Mouse (Mus musculus) intestine, embryonic 16.5 days (tissue): ENCODE results near the gene Cdc42bpg. TPM values are rescaled to one million over a fixed set of nuclear protein-coding genes. Genes with fewer than 3 reads are reported as not detected.
A peak's percentile ranks its signal among the peaks of the same experiment; 100 is the strongest.

Source experiments
- ATAC-seq: fragments of 200-750 bp; cut with Nextera tagmentation; 2 replicates; pipeline ENCODE4 v1.8.0; 2017; ENCODE audit warnings: moderate TSS enrichment, moderate library complexity
- H3K27ac ChIP-seq: fragments of 300-500 bp; sonication (generic); 2 replicates; pipeline ENCODE4 v1.5.1; 2014; ENCODE audit warnings: mild to moderate bottlenecking, low read length
- H3K27me3 ChIP-seq: fragments of 300-500 bp; sonication (generic); replicated peaks from 2 replicates; pipeline ENCODE4 v1.6.1; 2014; ENCODE audit warnings: low read length, control low read depth, mixed read lengths; ENCODE audit not compliant: control insufficient read depth, insufficient read depth
- H3K36me3 ChIP-seq: fragments of 300-500 bp; sonication (generic); 2 replicates; pipeline ENCODE4 v1.6.1; 2014; ENCODE audit warnings: low read length, control low read depth; ENCODE audit not compliant: control insufficient read depth, insufficient read depth
- H3K4me1 ChIP-seq: fragments of 300-500 bp; sonication (generic); 2 replicates; pipeline ENCODE4 v1.6.1; 2014; ENCODE audit warnings: low read length, control low read depth, mixed read lengths; ENCODE audit not compliant: control insufficient read depth, insufficient read depth
- H3K4me2 ChIP-seq: fragments of 300-500 bp; sonication (generic); 2 replicates; pipeline ENCODE4 v1.6.1; 2014; ENCODE audit warnings: low read depth, low read length, control low read depth
- H3K4me3 ChIP-seq: fragments of 300-500 bp; sonication (generic); 2 replicates; pipeline ENCODE4 v1.5.1; 2014; ENCODE audit warnings: mild to moderate bottlenecking, low read length
- H3K9ac ChIP-seq: fragments of 300-500 bp; sonication (generic); 2 replicates; pipeline ENCODE4 v1.6.1; 2014; ENCODE audit warnings: low read depth, low read length
- H3K9me3 ChIP-seq: fragments of 300-500 bp; sonication (generic); 2 replicates; pipeline ENCODE4 v1.6.1; 2016; ENCODE audit warnings: low read length, control low read depth; ENCODE audit not compliant: control insufficient read depth
- WGBS: fragments of 180-500 bp; shearing (Covaris S2); extraction: QIAGEN DNeasy Blood & Tissue Kit; methylation state at CpG from one replicate; pipeline ENCODE4 v1.1.7; 2014; 5-methylcytosine and 5-hydroxymethylcytosine counted together
- polyA plus RNA-seq: library from polyadenylated mRNA; unstranded; fragments of >200 nt; fragmentation: Nextera tagmentation; extraction: Ambion mirVana; gene quantifications from 2 replicates; pipeline ENCODE4 v1.2.1, GENCODE M21; 2015

Cdc42bpg gene
- polyA plus RNA-seq: 1.2 and 1.5 TPM in 2 replicates

DNA sequence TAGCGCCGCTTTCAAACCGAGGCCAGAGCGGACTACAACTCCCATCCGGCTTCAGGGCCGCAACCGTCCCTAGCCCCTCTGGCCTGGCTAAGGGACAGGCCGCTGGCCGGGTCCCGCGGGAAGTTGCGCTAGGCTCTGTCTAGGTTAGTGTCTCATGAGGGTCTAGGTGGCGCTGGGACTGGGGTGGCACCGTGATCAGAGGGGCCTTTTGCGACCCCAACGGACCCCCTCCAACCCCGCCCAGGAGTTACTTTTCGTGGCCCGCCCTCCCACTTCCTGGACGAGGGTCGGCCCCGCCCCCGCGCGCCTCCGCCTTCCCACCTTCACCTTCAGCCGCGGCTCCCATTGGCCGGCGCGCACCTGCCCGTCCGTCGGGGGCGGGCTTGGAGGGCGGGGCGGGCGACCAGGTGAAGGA, at the start of gene Cdc42bpg:
Cdc42bpg (plus strand) TSS at position 320 of the 415 bp plus-strand sequence.
- peak within 1 kb of the TSS; percentile 87 for H3K9ac ChIP-seq
- H3K4me1 ChIP-seq: peaks cover 7% of the 10 kb centered on the region
- H3K9me3 ChIP-seq: no peaks in the 10 kb centered on the region
- H3K36me3 ChIP-seq: peaks cover 5% of the 10 kb centered on the region
- WGBS: under 1% methylated on average over 38 of the region's 38 CpGs
- H3K27ac ChIP-seq: peak within 1 kb of the TSS; percentile 77
- peak within 1 kb of the TSS; percentile 59 for H3K4me2 ChIP-seq
- peak within 1 kb of the TSS; percentile 74 for H3K4me3 ChIP-seq
- H3K27me3 ChIP-seq: no peaks in the 10 kb centered on the region
- ATAC-seq: peak; percentile 91

DNA sequence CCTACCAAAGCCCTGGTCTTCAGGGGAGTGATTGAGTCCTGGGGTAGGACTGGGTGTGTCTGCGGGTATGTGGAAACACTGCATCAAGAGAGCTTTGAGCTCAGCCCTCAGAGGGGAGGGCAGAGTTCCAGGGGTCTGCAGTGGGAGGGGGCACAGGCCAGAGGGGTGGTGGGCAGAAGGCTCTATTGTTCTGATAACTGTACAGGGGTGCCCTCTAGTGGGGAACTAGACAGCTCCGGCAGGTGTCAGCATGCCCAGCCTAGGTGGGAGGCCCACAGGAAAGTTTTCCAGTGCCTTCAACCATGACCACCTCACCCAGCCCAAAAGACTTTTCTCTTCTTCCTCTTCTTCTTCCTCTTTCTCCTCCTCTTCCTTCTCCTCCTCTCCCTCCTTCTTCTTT, 45.8 kb upstream of the Cdc42bpg start:
- 69% methylated on average over 2 of the region's 2 CpGs for WGBS

DNA sequence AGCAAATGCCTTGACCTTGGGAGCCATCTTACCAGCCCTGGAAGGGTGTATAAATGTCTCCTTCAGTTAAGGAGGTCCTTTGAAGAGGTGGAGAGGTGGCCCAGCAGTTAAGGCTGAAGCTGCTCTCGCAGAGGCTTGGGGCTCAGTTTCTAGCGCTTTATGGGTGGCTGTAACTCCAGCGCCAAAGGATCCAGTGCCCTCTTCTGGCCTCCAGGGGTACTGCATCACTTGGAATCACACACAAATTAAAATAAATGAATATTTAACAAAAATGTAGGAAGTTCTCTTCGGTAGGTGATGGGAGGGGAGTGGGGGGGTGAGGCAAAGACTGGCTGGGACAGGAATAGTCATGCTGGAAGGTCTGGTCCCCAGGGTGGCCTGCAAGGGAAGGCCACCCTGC, 45.3 kb upstream of the Cdc42bpg start:
- WGBS: 81% methylated on average over 4 of the region's 4 CpGs
- H3K9me3 ChIP-seq: no peaks in the 10 kb centered on the region
- no peak overlapping the region for H3K4me3 ChIP-seq
- no peak for ATAC-seq
- no peak overlapping the region for H3K27ac ChIP-seq
- H3K4me2 ChIP-seq: no peak overlapping the region
- H3K9ac ChIP-seq: no peak overlapping the region
- no peaks in the 10 kb centered on the region for H3K27me3 ChIP-seq
- H3K36me3 ChIP-seq: peaks cover 28% of the 10 kb centered on the region
- peaks cover 3% of the 10 kb centered on the region; the same call in 1 of the 2 replicates for H3K4me1 ChIP-seq

More for the DNA sequence above, 45.8 kb upstream of the Cdc42bpg start:
- no peak for ATAC-seq
- Histone ChIP-seq H3K9me3 (no peaks in the 10 kb centered on the region), H3K4me2 (no peak overlapping the region), H3K27ac (no peak overlapping the region), H3K27me3 (no peaks in the 10 kb centered on the region), H3K4me1 (peaks cover 3% of the 10 kb centered on the region; the same call in 1 of the 2 replicates), H3K36me3 (peaks cover 28% of the 10 kb centered on the region), H3K9ac (no peak overlapping the region), H3K4me3 (no peak overlapping the region)

DNA sequence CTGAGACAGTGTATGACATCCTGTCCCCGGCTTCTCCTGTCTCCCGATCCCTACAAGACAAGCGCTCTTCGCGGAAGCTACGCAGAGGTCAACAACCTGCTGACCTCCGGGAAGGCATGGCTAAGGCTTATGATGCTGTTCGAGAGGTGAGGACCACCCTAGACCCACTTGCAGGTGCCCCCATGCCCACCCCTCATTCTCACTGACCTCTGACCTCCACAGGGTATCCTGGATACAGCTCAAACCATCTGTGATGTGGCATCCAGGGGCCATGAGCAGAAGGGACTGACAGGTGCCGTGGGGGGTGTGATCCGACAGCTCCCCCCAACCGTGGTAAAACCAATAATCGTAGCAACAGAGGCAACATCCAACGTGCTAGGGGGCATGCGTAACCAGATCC, 44.9 kb upstream of the Cdc42bpg start:
- Histone ChIP-seq H3K36me3 (peaks cover 28% of the 10 kb centered on the region), H3K9me3 (no peaks in the 10 kb centered on the region), H3K27me3 (no peaks in the 10 kb centered on the region), H3K9ac (no peak overlapping the region), H3K4me2 (no peak overlapping the region), H3K4me1 (peaks cover 3% of the 10 kb centered on the region; the same call in 1 of the 2 replicates), H3K4me3 (no peak overlapping the region), H3K27ac (no peak overlapping the region)
- no peak for ATAC-seq
- WGBS: 92% methylated on average over 14 of the region's 14 CpGs

DNA sequence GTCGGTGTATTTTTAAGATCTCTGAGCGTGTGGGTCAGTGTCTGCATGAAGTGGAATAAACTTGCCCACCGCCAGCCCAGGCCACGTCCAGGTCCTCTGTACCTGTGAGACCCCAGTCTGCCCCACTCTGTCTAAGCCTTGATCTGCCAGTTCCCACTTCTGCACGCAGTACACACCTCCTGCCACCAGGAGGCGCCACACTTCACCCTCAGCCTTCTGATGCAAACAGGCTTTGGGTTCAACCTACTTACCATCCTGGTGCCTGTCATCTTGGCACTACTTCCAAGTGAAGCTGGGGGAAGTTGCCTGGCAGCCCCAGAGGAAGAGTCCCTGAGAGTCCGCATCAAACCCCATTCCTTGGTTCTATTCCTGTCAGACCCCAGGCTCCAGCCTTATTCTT, 44.0 kb upstream of the Cdc42bpg start:
- Histone ChIP-seq H3K27ac (peak overlapping the region; percentile 89), H3K4me3 (no peak overlapping the region), H3K4me2 (peak overlapping the region; percentile 49), H3K9me3 (no peaks in the 10 kb centered on the region), H3K36me3 (peaks cover 28% of the 10 kb centered on the region), H3K27me3 (no peaks in the 10 kb centered on the region), H3K9ac (peak overlapping the region; percentile 76; the same call in 1 of the 2 replicates), H3K4me1 (peaks cover 5% of the 10 kb centered on the region; the same call in 1 of the 2 replicates)
- WGBS: 60% methylated on average over 7 of the region's 7 CpGs
- ATAC-seq: no peak

DNA sequence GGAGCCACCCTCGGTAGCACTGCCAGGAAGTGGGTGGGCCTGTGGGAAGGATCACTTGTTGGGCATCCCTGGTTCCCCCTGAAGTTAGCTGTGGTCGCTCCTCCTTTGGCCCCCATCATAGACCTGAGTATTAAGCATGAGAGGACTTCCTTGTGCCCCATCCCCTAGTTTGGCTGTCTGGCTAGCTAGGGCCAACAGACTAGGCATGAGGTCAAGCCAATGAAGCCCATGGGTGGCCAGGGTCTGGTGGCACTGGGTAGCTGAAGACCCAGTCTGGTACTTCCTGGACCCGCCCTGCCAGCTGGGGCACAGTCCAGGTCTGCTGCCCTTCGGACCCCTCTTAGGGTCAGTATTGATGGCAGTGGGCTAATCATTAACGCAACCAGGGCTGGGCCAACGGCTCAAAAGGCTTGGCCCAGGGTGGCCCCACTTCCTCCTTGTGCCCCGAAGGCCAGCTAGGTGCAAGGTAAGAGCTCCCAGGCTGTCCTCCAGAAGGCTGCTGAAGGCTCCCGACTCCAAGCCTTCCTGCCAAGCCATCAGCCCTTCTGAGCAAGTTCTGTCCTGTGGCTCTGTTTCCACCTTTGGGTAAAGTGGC, 43.3 kb upstream of the Cdc42bpg start:
- Histone ChIP-seq H3K27me3 (no peaks in the 10 kb centered on the region), H3K4me3 (peak overlapping the region; percentile 58), H3K27ac (peak overlapping the region; percentile 98), H3K36me3 (peaks cover 26% of the 10 kb centered on the region), H3K9ac (peak overlapping the region; percentile 76), H3K4me1 (peaks cover 11% of the 10 kb centered on the region; the same call in 1 of the 2 replicates), H3K4me2 (peak overlapping the region; percentile 49), H3K9me3 (no peaks in the 10 kb centered on the region)
- 53% methylated on average over 8 of the region's 8 CpGs for WGBS
- peak; percentile 83 for ATAC-seq

DNA sequence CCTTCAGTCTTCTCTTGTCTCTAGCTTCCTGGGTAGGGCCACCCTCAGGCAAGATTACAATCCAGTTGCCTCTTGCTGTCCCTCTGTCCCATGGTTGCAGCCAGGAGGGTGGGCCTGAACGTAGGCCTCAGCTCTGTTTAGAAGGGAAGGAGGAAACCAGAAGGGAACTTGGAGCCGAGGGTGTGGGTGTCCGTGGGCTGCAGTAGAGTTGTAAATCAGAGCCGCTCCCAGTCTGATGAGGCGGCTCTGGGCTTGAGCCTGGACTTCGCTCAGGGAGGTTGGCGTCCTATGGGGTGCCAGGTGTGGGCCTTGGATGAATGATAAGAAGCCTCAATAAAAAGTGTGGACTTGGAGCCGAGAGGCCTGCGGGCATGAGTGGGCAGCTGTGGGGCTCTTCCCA, 42.1 kb upstream of the Cdc42bpg start:
- H3K4me1 ChIP-seq: peaks cover 12% of the 10 kb centered on the region; the same call in 1 of the 2 replicates
- H3K27me3 ChIP-seq: no peaks in the 10 kb centered on the region
- peak overlapping the region; percentile 98 for H3K27ac ChIP-seq
- peak overlapping the region; percentile 58 for H3K4me3 ChIP-seq
- peak; percentile 74 for ATAC-seq
- H3K9ac ChIP-seq: peak overlapping the region; percentile 76
- H3K4me2 ChIP-seq: peak overlapping the region; percentile 49
- no peaks in the 10 kb centered on the region for H3K9me3 ChIP-seq
- peaks cover 20% of the 10 kb centered on the region for H3K36me3 ChIP-seq
- 43% methylated on average over 9 of the region's 9 CpGs for WGBS

DNA sequence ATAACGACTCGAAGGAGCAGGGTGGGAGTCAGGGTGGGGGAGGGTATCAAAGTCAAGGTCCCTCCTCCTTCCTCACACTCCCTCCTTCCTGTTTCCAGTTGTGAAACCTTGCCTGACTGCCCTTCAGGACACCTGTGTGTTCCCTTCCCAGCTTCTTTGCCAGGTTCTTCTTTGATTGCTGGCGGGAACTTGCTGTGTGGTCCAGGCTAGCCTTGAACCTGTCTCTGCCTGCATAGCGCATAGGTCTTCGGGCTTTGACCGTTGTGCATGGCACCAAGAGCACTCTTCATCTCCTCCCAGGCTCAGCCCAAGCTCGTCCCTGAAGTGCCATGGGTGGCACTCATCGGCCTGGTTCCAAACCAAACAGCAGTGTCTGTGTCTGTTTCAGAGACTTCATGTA, 41.3 kb upstream of the Cdc42bpg start:
- 67% methylated on average over 8 of the region's 8 CpGs for WGBS
- peaks cover 12% of the 10 kb centered on the region; the same call in 1 of the 2 replicates for H3K4me1 ChIP-seq
- no peaks in the 10 kb centered on the region for H3K9me3 ChIP-seq
- peak overlapping the region; percentile 49 for H3K4me2 ChIP-seq
- peak overlapping the region; percentile 76 for H3K9ac ChIP-seq
- no peaks in the 10 kb centered on the region for H3K27me3 ChIP-seq
- H3K4me3 ChIP-seq: peak overlapping the region; percentile 58
- ATAC-seq: no peak
- peaks cover 16% of the 10 kb centered on the region for H3K36me3 ChIP-seq
- peak overlapping the region; percentile 98 for H3K27ac ChIP-seq

DNA sequence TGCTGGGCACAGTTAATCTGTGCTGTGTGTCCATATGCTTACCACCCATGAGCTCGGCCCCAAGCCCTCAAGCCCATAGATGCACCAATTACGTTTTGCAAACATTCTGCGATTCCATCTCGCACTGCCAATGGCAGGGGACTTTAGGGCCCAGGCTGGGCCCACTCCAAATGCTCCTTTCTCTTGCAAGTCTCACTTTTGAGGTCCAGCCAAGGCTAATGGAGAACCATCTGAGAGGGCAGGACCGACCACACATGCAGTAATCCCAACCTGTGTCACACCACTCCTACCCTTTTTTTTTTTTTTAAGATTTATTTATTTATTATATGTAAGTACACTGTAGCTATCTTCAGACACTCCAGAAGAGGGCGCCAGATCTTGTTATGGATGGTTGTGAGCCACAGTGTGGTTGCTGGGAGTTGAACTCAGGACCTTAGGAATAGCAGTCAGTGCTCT, 40.5 kb upstream of the Cdc42bpg start:
- WGBS: 56% methylated on average over 6 of the region's 6 CpGs
- Histone ChIP-seq H3K27ac (peak overlapping the region; percentile 98), H3K4me3 (peak overlapping the region; percentile 58), H3K27me3 (no peaks in the 10 kb centered on the region), H3K4me2 (peak overlapping the region; percentile 49), H3K4me1 (peaks cover 12% of the 10 kb centered on the region; the same call in 1 of the 2 replicates), H3K9ac (peak overlapping the region; percentile 76), H3K36me3 (peaks cover 8% of the 10 kb centered on the region), H3K9me3 (no peaks in the 10 kb centered on the region)
- no peak for ATAC-seq
